Mouse (Mus musculus): ENCODE data around the gene Fbn1. TPM values are rescaled to one million over a fixed set of nuclear protein-coding genes. Genes with fewer than 3 reads are reported as not detected.

Fbn1 gene
- 0.99 and 1.4 TPM in 2 replicates for total RNA-seq (2017)

DNA sequence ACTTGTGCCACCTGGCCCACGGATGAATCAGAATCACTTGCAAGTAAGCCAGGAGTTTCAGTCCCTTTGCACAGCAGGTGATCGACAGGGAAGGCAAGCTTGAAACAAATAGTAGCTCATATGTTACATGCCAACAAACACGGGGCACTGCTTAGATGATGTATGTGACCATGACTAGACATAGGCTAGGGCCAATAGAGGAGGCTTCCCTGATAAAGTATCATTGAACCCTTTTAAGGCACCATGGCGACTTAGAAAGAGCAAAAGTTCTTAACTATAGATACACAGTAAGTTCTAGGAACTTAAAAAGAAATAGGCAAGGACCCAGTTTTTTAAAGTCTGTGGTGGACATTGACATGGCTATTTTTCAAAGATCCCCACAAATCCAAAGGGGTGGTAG is at the start of gene Fbn1:
TSS of gene Fbn1 (minus strand) at position 101 of the 400 bp plus-strand sequence.
- ATAC-seq (replicated peaks in 1 of 2; ENCODE audit: insufficient read depth in 1 of 2, low FRiP score in 2 of 2, low TSS enrichment in 1 of 2, low read depth in 1 of 2, poor library complexity in 2 of 2, severe bottlenecking in 2 of 2), result no peak

DNA sequence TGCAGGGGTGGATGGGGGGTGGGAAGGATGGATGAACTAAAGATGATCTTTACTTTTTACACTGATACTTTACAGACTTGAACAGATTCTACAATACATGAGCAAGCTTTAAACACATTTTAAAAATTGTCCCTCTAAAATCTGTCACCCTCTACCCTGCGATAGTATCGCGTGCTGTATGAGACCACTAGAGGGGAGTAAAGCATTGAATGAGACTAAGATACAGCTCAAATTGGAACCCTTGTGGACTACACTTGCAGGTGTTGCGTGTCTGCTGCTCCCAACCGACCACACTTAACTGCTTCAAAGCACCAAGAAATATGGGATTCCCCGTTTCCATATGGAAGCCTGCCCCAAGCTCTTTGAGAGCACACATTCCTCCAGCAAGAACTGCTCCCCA is 48.0 kb upstream of the Fbn1 start:
- ATAC-seq (replicated peaks in 1 of 2; ENCODE audit: insufficient read depth in 1 of 2, low FRiP score in 2 of 2, low TSS enrichment in 1 of 2, low read depth in 1 of 2, poor library complexity in 2 of 2, severe bottlenecking in 2 of 2), result no peak

DNA sequence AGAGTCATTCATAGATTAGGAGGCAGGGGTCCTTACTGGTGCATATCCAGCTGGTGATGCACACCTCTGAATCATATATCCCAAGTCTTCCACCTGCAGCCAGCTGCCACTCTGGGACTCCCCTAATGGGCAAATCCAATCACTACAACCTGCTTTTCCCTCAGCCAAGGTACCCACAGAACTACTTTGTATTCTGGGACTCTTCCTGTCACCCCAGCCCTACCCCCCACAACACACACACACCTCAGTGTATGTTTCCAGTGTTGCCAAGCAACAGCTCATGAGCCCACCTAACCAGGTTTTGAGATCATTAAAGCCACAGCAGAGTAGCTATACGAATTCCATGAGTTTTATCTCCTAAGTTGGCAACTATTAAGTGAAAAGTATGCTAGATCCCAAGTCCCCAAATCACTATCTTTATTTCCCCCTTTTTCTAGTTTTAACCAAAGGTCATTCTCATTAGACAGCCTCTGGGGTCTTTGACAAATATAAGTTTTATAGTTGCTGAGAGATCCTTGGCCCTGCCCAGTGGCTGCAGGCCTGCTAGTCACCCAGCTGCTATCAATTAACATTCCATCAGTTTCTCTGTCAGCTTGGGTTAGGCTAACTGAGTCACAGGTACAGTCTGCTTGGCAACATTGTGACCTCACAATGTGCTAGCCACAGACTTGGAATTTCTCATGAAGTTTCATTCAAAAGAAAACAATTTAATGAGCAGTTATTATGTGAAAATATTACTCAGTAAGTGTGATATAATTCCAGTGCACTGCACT is 41.2 kb upstream of the Fbn1 start:
- no peak for ATAC-seq (replicated peaks in 1 of 2; ENCODE audit: insufficient read depth in 1 of 2, low FRiP score in 2 of 2, low TSS enrichment in 1 of 2, low read depth in 1 of 2, poor library complexity in 2 of 2, severe bottlenecking in 2 of 2)

DNA sequence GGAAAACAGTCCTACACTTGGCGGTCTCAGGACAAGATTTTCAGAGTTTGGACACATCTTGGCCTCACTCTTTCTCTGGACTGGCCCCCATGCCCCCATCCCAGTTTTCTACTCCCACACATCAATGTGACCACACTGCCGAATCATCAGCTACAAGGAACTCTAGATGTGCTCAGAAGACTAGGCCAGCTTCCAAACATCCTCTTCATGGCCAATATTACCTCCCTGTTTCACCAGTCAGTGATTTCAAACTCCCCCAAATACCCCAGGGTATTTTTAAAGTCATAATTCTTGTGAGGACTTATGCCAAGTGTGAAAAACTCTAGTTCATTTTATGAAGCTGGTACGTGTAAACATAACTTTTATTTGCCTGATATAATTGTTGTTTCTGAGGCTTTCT is 37.2 kb upstream of the Fbn1 start:
- no peak for ATAC-seq (replicated peaks in 1 of 2; ENCODE audit: insufficient read depth in 1 of 2, low FRiP score in 2 of 2, low TSS enrichment in 1 of 2, low read depth in 1 of 2, poor library complexity in 2 of 2, severe bottlenecking in 2 of 2)

DNA sequence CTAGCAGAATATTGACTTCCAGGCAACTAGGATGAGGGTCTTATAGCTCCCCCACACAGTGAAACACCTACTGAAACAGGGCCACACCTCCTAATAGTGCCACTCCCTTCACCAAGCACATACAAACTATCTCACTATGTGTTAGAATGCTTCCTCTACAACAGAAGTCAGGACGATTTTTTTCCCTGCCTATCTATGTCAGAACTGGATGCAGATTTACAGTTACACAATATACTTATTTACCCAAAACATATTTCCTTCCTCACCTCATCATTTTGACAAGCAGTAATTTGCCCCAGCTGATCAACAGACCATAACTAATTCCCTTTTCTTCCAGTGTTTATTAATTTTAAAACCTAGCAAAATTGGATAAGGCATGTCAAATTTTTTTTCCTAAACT is 35.9 kb upstream of the Fbn1 start:
- no peak for ATAC-seq (replicated peaks in 1 of 2; ENCODE audit: insufficient read depth in 1 of 2, low FRiP score in 2 of 2, low TSS enrichment in 1 of 2, low read depth in 1 of 2, poor library complexity in 2 of 2, severe bottlenecking in 2 of 2)

DNA sequence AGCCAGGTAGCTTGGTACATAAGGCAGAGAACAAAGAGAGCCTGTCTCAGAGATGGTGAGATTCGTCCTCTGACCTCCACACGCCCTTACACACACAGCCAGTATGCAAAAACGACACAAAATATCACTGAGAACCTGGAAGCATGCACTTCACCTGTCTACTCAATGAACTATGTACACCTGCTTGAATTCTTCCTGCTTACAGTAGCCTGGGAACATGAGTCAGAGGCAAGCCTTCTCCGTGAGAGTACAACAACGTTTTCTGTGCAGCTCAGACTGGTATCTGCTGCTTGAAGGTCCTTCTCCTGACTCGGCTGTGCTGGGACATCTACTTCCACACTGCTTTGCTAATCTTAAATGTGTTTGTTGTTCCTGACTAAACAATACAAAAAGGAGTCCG is 33.7 kb upstream of the Fbn1 start:
- no peak for ATAC-seq (replicated peaks in 1 of 2; ENCODE audit: insufficient read depth in 1 of 2, low FRiP score in 2 of 2, low TSS enrichment in 1 of 2, low read depth in 1 of 2, poor library complexity in 2 of 2, severe bottlenecking in 2 of 2)

DNA sequence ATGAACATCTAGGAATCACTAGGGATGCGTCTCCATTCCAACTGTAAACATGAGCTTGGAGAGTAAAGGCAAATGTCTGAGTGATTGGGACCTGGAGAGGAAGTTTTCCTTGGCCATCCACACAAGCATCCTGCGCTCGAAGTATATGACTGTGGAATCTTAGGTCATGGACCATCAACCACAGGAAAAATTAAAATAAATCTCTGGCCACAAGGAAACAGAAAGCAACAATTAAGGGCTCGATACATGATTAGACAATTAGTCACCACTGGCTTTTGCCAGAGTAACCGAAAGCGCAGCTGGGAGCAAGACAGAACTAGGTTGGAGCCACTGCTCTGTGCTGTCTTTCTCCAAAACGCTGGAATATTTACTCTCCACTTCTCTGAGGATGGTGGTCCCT is 32.8 kb upstream of the Fbn1 start:
- ATAC-seq (replicated peaks in 1 of 2; ENCODE audit: insufficient read depth in 1 of 2, low FRiP score in 2 of 2, low TSS enrichment in 1 of 2, low read depth in 1 of 2, poor library complexity in 2 of 2, severe bottlenecking in 2 of 2), result no peak

DNA sequence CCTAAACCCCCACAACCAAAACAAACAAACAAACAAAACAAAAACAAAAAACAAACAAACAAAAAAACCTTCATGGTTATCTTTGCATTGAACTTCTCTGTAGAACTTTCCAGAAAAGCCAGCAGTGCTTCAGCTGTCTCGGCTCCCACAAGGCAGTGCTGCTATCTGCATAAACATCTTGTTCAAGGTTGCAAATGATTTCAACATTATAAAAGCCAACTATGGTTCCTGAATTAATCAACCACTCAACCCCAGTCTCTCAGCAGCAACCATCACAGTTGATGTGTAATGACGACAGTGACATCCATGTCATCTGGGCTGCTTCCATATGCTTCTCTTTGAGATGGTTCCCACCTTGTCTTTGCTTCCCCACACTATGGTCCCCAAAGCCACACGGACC is 31.8 kb upstream of the Fbn1 start:
- ATAC-seq (replicated peaks in 1 of 2; ENCODE audit: insufficient read depth in 1 of 2, low FRiP score in 2 of 2, low TSS enrichment in 1 of 2, low read depth in 1 of 2, poor library complexity in 2 of 2, severe bottlenecking in 2 of 2), result no peak

DNA sequence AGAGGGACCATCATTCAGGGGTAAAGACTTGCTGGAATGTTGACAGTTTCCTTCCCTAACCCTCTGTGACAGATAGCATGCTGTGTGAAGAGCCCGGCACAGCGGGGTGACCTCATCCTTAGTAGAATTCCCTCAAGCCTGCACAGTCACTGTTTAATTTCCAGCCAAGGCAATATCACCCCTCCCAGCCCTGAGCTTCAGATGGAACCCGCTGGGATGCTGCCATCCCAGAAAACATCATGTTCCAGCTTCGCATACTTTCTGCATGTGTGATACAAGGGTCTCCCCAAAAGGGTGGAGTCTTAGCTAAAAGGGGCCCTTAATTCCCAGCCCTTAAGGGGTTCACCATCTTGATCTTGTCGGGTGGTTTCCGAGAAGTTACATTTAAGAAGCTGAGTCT is 22.9 kb upstream of the Fbn1 start:
- no peak for ATAC-seq (replicated peaks in 1 of 2; ENCODE audit: insufficient read depth in 1 of 2, low FRiP score in 2 of 2, low TSS enrichment in 1 of 2, low read depth in 1 of 2, poor library complexity in 2 of 2, severe bottlenecking in 2 of 2)

DNA sequence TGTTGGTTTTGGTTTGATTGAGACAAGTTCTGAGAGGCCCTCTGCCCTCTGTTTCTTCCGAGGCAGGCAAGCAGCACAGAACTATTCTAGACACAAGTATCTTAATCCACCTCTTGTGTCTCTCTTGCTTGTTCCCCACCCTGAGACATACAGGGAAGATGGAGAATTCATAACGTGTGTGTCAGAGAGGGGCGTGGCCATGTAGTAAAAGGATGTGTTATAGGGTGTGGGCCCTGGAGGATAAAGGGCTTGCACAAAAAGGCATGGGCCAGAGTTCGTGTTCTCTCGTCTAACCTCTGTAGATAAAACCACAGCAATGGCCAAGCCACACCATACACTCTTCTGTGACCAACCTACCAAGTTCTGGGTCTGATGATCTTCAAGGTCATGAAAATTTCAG is 18.8 kb upstream of the Fbn1 start:
- no peak for ATAC-seq (replicated peaks in 1 of 2; ENCODE audit: insufficient read depth in 1 of 2, low FRiP score in 2 of 2, low TSS enrichment in 1 of 2, low read depth in 1 of 2, poor library complexity in 2 of 2, severe bottlenecking in 2 of 2)

DNA sequence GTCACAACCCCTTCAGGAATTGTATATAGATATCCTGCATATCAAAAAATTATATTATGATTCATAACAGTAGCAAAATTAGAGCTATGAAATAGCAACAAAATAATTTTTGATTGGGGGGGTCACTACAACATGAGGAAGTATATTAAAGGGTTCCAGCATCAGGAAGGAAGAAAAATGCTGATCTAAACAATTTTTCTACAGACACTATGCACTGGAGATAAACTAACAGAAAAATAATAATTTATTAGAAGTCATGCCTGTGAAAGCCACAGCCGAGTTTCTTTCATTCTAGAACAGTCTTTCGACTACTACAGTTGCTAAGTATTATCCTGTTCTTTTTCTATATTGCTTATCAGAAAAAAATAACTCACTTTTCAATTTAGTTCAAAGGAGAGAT is 17.7 kb upstream of the Fbn1 start:
- no peak for ATAC-seq (replicated peaks in 1 of 2; ENCODE audit: insufficient read depth in 1 of 2, low FRiP score in 2 of 2, low TSS enrichment in 1 of 2, low read depth in 1 of 2, poor library complexity in 2 of 2, severe bottlenecking in 2 of 2)

DNA sequence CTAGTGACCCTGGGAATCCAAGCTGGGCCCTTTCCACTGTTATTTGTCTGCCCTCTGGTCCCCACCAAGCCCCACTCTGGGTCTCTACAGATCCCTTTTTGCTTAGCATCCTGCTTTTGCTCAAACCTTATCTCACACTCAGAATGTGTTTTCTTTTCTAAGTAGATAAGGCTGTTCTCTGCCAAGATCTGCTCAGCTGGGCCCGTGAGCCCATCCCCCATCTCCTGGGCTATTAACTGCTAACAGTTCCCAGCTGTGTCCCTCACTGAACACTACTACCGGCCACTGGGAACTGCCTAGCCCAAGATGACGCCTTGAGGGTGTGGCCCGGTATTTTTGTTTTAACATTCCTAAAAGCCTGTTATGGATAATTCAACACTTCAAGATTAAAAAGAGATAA is 8.8 kb upstream of the Fbn1 start:
- ATAC-seq (replicated peaks in 1 of 2; ENCODE audit: insufficient read depth in 1 of 2, low FRiP score in 2 of 2, low TSS enrichment in 1 of 2, low read depth in 1 of 2, poor library complexity in 2 of 2, severe bottlenecking in 2 of 2), result no peak

DNA sequence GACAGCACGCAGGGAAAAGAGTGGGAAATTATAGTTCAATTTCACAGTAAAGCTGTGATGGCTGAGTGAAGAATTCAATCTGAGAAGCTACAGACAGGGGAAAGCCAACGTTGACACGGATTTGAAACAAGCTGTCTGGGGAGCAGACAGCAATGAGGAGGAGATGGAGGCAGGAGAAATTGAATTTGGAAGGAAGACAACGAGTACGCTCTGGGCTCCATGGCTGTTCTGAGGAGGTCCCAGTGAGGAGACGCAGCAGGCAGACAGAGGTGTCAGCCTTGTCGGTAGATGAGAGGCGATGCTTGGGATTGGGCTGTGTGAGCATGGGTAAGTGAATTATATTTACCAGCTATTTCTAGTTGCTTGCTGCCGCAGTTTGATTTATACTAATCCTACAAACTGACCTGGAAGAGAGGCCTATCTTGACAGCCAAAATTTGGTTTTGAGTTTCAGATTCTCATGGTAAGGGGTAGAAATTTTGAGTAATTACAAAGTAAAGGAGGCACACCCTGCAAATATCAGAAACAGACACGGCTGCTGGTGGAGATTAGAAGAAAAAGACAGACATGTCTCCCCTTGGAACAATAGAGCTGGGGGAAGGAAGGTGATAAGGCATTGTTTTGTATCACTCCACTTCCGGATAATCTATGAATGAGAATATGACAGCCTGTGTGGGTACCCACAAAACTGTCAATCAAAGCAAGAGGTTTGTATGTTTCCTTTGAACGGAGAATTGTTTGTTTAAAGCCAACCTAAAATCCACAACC is 7.7 kb upstream of the Fbn1 start:
- no peak for ATAC-seq (replicated peaks in 1 of 2; ENCODE audit: insufficient read depth in 1 of 2, low FRiP score in 2 of 2, low TSS enrichment in 1 of 2, low read depth in 1 of 2, poor library complexity in 2 of 2, severe bottlenecking in 2 of 2)

DNA sequence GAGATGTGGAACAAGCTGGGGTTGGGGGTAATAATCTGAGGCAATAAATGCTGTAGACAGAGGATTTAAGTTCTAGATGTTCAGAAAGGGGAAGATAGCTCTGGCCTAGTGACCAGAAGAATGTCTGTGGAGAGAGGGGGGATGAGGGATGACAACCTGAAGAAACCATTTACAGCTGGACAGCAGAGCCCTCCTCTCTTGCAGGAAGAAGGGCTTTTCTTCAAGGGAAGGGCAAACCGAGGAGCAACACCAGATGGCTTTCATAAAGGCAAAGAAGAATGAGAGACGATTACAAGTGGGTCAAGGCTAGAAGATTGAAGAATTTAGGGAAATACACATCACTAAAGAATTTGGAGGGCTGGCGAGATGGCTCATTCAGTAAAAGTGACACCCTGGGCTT is 6.6 kb upstream of the Fbn1 start:
- ATAC-seq (replicated peaks in 1 of 2; ENCODE audit: insufficient read depth in 1 of 2, low FRiP score in 2 of 2, low TSS enrichment in 1 of 2, low read depth in 1 of 2, poor library complexity in 2 of 2, severe bottlenecking in 2 of 2), result no peak

DNA sequence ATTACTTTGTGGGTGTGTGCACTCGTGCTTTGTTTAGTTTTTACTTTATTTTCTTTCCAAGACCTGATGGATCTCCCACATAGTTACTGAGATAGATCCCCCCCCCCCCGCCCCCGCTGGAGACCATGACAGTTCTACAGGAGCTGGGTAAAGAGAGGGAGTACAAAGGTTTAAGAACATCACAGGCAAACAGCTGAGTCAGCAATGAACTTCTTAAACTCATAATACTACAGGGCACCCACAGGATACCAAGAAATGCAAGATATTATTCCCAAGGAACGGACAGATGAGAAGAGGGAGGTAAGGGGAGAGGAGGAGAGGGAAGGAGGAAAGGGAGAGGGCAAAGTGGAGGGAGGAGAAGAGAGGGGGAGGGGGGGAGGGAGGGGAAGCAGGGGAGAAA is 4.8 kb upstream of the Fbn1 start:
- ATAC-seq (replicated peaks in 1 of 2; ENCODE audit: insufficient read depth in 1 of 2, low FRiP score in 2 of 2, low TSS enrichment in 1 of 2, low read depth in 1 of 2, poor library complexity in 2 of 2, severe bottlenecking in 2 of 2), result no peak

DNA sequence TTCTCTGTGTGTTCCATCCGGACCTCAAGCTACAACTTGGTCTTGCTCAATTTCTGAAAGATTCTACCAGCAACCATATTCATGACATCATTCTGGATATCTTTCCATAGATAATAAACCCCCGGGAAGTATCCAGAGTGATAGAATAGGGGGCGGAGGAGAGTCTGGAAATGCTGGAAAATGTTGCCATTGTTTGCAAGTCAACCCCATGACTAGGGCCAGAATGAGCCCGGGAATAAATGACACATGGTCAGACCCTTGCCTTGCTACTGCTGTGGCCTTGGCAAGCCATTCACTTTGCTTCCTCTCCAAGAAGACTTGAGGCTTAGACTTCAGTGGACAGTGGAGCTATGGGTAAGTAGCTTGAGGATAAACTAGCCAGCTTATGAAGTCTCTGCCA is 4.1 kb upstream of the Fbn1 start:
- no peak for ATAC-seq (replicated peaks in 1 of 2; ENCODE audit: insufficient read depth in 1 of 2, low FRiP score in 2 of 2, low TSS enrichment in 1 of 2, low read depth in 1 of 2, poor library complexity in 2 of 2, severe bottlenecking in 2 of 2)

DNA sequence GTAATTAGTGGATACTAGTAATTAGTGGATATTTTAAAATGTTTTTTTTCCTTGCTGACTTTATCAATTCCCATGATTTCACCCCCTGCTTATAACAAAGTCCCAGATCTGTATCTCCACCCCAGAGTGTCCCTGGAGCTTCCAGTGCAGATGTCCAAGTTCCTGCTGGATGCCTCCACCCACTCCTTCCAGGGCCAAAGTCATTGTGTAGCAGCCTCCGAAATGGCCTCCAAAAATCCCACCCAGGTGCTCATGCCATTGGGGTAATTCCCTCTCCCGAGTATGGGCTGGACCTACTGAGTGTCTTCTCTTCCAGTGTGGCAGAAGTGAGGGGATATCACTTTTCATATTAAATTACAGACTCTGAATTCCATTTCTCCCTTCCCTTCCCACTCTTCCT is 3.0 kb upstream of the Fbn1 start:
- ATAC-seq (replicated peaks in 1 of 2; ENCODE audit: insufficient read depth in 1 of 2, low FRiP score in 2 of 2, low TSS enrichment in 1 of 2, low read depth in 1 of 2, poor library complexity in 2 of 2, severe bottlenecking in 2 of 2), result no peak

DNA sequence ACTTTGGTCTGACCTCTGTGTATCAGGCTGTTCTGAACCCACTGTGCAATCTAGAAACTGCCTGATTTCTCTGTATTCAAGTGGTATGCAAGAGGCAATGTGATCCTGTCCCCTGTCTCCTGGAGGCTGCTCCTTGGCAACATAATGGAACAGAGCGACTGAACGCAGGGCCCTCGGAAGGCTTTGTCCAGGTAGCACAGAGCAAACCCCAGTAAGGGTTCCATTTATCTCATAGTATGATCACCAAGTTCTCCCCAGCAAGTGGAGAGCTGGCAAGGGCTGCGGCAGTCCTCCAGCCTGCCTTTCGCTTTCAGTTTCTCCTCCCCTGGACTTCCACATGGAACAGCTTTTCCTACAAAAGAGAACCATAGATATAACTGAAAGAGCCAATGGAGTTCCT is 588 bp upstream of the Fbn1 start:
- no peak for ATAC-seq (replicated peaks in 1 of 2; ENCODE audit: insufficient read depth in 1 of 2, low FRiP score in 2 of 2, low TSS enrichment in 1 of 2, low read depth in 1 of 2, poor library complexity in 2 of 2, severe bottlenecking in 2 of 2)

All from hematopoietic stem cell, adult 5-6 weeks (primary cell).